Mouse (Mus musculus): ENCODE measurements around the gene Prima1.

- TF ChIP-seq CTCF (IDR thresholded peaks at IDR 0.05 in 2 of 3, conservative IDR thresholded peaks at IDR 0.05 in 1 of 3; ENCODE audit: control insufficient read depth in 1 of 3, insufficient read depth in 1 of 3, low read depth in 2 of 3, low read length in 3 of 3, poor library complexity in 1 of 3, severe bottlenecking in 1 of 3), result no peak
- TF ChIP-seq ETS1 (IDR thresholded peaks at IDR 0.05; ENCODE audit: low read depth, low read length), result no peak
- TF ChIP-seq MAFK (IDR thresholded peaks at IDR 0.05; ENCODE audit: borderline replicate concordance, low read depth, low read length), result no peak
- TF ChIP-seq CHD2 (IDR thresholded peaks at IDR 0.05; ENCODE audit: low read length), result no peak
- TF ChIP-seq NELFE (IDR thresholded peaks at IDR 0.05; ENCODE audit: low read depth, low read length), result no peak
These were observed 52.2 kb downstream of the Prima1 start for GRCm38 (mm10) chr12:103189771-103190170.
